In genomic region chr3:88592942-88593576, GRCm38 (mm10) we compare ENCODE assay signal across 1 mouse cellular context.
TF ChIP-seq lines count a peak whose summit lies in the region.

No protein-coding gene starts in this region.

TF ChIP-seq in MEL, 35 proteins besides CTCF, POLR2A, EP300 and RAD21 (continued from another document):
- TF ChIP-seq ZMIZ1 (IDR thresholded peaks at IDR 0.05; ENCODE audit: low read depth, low read length) (no peak), NRF1 (IDR thresholded peaks at IDR 0.05; ENCODE audit: insufficient read depth, low read depth, low read length, poor library complexity, severe bottlenecking) (no peak), POLR2AphosphoS2 (IDR thresholded peaks at IDR 0.05; ENCODE audit: low read length) (no peak), SMC3 (IDR thresholded peaks at IDR 0.05; ENCODE audit: low read depth, low read length) (peak; percentile 16; the same call in 1 of the 2 replicates), UBTF (IDR thresholded peaks at IDR 0.05; ENCODE audit: borderline replicate concordance, insufficient read depth, low read depth, low read length) (no peak), GABPA (IDR thresholded peaks at IDR 0.05; ENCODE audit: low read depth, low read length) (no peak), MAZ (IDR thresholded peaks at IDR 0.05; ENCODE audit: low read depth, low read length) (peak; percentile 70; the same call in 1 of the 2 replicates), ETS1 (IDR thresholded peaks at IDR 0.05; ENCODE audit: low read depth, low read length) (peak; percentile 6; the same call in 1 of the 2 replicates), CHD2 (IDR thresholded peaks at IDR 0.05; ENCODE audit: low read length) (no peak), MEF2A (IDR thresholded peaks at IDR 0.05; ENCODE audit: extremely low read depth, insufficient replicate concordance, low read depth, low read length, poor library complexity, severe bottlenecking) (no peak), NELFE (IDR thresholded peaks at IDR 0.05; ENCODE audit: low read depth, low read length) (no peak), TCF12 (IDR thresholded peaks at IDR 0.05; ENCODE audit: low read depth, low read length) (no peak), MYC (IDR thresholded peaks at IDR 0.05; ENCODE audit: low read depth, low read length) (no peak), ELF1 (IDR thresholded peaks at IDR 0.05; ENCODE audit: low read depth, low read length) (peak; percentile 77), KAT2A (conservative IDR thresholded peaks at IDR 0.05; ENCODE audit: low read depth, low read length) (no peak), E2F4 (IDR thresholded peaks at IDR 0.05; ENCODE audit: borderline replicate concordance, low read depth, low read length) (no peak), JUND (IDR thresholded peaks at IDR 0.05; ENCODE audit: low read depth, low read length) (no peak), SIN3A (IDR thresholded peaks at IDR 0.05; ENCODE audit: low read length) (peak; percentile 41; the same call in 1 of the 2 replicates), MYB (IDR thresholded peaks at IDR 0.05; ENCODE audit: low read depth, low read length) (no peak), TBP (IDR thresholded peaks at IDR 0.05; ENCODE audit: low read depth, low read length) (no peak), ZNF384 (IDR thresholded peaks at IDR 0.05; ENCODE audit: low read depth, low read length) (no peak), CHD1 (IDR thresholded peaks at IDR 0.05; ENCODE audit: low read depth, low read length) (no peak), TAL1 (IDR thresholded peaks at IDR 0.05; ENCODE audit: low read length) (no peak), RCOR1 (IDR thresholded peaks at IDR 0.05; ENCODE audit: low read depth, low read length) (no peak), MAX (IDR thresholded peaks at IDR 0.05; ENCODE audit: low read length) (no peak)
TF ChIP-seq in MEL: peak in this region for 6.
